Mouse (Mus musculus) embryonic facial prominence, embryonic 10.5 days (tissue): ENCODE data around the gene Zic2. TPM values are rescaled to one million over a fixed set of nuclear protein-coding genes. Genes with fewer than 3 reads are reported as not detected.

Experiments
- DNase-seq: peaks from one replicate; pipeline ENCODE4 v3.0.0-alpha.2; 2017; ENCODE audit warnings: low spot score
- H3K27ac ChIP-seq: fragments of 300-500 bp; sonication (generic); replicated peaks from 2 replicates; pipeline ENCODE4 v1.5.1; 2016; ENCODE audit warnings: mild to moderate bottlenecking
- H3K27me3 ChIP-seq: fragments of 300-500 bp; sonication (generic); replicated peaks from 2 replicates; pipeline ENCODE4 v1.6.1; 2016; ENCODE audit warnings: low read depth, mild to moderate bottlenecking; ENCODE audit not compliant: poor library complexity, severe bottlenecking
- H3K36me3 ChIP-seq: fragments of 300-500 bp; sonication (generic); replicated peaks from 2 replicates; pipeline ENCODE4 v1.6.1; 2016; ENCODE audit warnings: mild to moderate bottlenecking, moderate library complexity
- H3K4me1 ChIP-seq: fragments of 300-500 bp; sonication (generic); 2 replicates; pipeline ENCODE4 v1.6.1; 2016
- H3K4me3 ChIP-seq: fragments of 300-500 bp; sonication (generic); 2 replicates; pipeline ENCODE4 v1.5.1; 2016; ENCODE audit warnings: mild to moderate bottlenecking, moderate library complexity
- H3K9me3 ChIP-seq: fragments of 300-500 bp; sonication (generic); 2 replicates; pipeline ENCODE4 v1.6.1; 2016; ENCODE audit warnings: mild to moderate bottlenecking
- WGBS: fragments of 180-500 bp; shearing (Covaris S2); methylation state at CpG from one replicate; pipeline ENCODE4 v1.1.7; 2016; 5-methylcytosine and 5-hydroxymethylcytosine counted together
- polyA plus RNA-seq: library from polyadenylated mRNA; unstranded; fragments of >200 nt; fragmentation: Nextera tagmentation; extraction: Ambion mirVana; gene quantifications from 2 replicates; pipeline ENCODE4 v1.2.1, GENCODE M21; 2016

The Zic2 gene
- polyA plus RNA-seq, 1 experiment from 2014 or later, result 2.2 TPM

DNA sequence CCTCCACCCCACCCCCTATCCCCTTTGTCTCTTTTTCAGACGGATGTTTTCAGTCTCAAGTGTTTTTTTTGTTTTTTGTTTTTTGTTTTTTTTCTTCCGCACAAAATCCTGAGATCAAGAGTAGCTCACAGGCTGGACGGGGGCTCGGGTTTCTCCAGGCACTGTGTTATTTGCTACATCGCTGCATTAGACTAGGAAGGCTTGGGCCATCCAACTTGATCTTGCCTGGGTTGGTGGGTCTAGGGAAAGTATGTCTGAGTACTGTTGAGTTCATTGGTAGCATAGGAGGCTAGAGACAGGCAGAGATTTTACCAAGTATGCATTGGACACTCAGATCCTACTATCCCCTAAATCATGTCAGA is 7.8 kb downstream of the Zic2 start:
- under 1% methylated on average over 5 of the region's 5 CpGs for WGBS
- peaks cover 99% of the 10 kb centered on the region for H3K27me3 ChIP-seq

DNA sequence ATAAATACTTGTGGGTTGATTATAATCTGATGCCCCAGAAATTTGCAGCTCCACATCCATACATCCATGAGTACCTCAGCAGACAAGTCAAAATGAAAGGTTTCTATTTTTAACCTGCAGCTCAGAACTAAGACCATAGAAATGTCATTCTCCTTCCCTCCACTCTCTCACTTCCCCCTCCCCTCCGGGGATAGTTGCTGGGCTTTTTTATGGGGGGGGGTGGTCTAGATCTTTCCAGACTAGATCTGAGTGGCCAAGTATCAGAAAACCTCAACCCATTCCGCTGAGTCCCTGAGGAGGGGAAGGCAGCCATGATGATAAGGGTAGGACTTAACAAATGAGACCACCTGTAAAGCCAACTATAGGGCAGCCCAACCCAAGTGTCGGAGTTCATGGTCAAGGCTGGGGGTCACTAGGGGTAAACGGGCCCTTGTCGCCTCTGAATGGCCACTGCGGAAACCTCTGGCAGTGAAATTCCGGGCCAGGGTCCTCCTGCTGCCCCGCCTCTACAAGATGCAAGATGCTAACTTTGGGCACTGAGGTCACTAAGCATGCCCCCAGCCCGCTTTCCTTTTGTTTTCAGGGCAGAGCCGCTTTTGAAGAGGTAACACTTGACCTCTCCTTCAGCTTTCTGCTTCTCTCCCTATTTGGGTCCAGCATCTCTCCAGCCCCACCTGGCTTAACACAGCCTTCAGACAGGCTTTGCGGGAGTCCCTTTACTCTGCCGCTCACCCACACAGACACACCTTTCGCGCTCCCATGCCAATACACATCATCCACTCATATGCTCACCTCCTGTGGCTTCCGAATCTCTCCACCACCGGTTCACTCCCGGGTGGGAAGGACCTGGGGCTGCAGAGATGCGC is 8.6 kb downstream of the Zic2 start:
- Histone ChIP-seq H3K9me3 (no peaks in the 10 kb centered on the region), H3K36me3 (peaks cover 2% of the 10 kb centered on the region; the same call in 1 of the 2 replicates), H3K4me1 (peaks cover 27% of the 10 kb centered on the region), H3K4me3 (no peak overlapping the region; the same call in 1 of the 2 replicates), H3K27me3 (peaks cover 99% of the 10 kb centered on the region), H3K27ac (no peak overlapping the region)
- WGBS, result under 1% methylated on average over 18 of the region's 18 CpGs
- DNase-seq, result peak; percentile 34

More for the DNA sequence above, 7.8 kb downstream of the Zic2 start:
- Histone ChIP-seq H3K4me3 (peak overlapping the region; percentile 66; the same call in 1 of the 2 replicates), H3K27ac (no peak overlapping the region), H3K4me1 (peaks cover 32% of the 10 kb centered on the region), H3K9me3 (no peaks in the 10 kb centered on the region), H3K36me3 (peaks cover 5% of the 10 kb centered on the region; the same call in 1 of the 2 replicates)
- DNase-seq, result peak; percentile 35

DNA sequence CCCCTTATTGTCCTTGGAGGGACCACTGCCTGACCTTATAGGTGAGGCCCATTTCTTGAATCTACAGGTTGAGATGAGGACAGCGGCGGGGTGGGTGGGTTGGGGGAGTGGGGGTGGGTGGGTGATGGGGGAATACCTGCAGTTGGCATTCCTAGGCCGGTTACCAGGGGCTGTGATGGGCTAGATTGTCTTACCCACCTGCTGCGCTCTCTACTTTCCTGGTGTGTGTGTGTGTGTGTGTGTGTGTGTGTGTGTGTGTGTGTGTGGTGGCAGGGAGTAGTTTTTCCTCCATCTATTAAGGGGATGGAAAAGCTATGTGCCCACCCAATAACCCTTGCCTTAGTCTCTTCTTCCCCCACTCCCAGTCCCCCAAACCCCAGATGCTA is 9.2 kb downstream of the Zic2 start:
- DNase-seq, result no peak
- Histone ChIP-seq H3K36me3 (no peaks in the 10 kb centered on the region), H3K9me3 (no peaks in the 10 kb centered on the region), H3K27me3 (peaks cover 97% of the 10 kb centered on the region), H3K4me1 (peaks cover 24% of the 10 kb centered on the region), H3K27ac (no peak overlapping the region), H3K4me3 (no peak overlapping the region)
- WGBS, result 1% methylated on average over 4 of the region's 4 CpGs

DNA sequence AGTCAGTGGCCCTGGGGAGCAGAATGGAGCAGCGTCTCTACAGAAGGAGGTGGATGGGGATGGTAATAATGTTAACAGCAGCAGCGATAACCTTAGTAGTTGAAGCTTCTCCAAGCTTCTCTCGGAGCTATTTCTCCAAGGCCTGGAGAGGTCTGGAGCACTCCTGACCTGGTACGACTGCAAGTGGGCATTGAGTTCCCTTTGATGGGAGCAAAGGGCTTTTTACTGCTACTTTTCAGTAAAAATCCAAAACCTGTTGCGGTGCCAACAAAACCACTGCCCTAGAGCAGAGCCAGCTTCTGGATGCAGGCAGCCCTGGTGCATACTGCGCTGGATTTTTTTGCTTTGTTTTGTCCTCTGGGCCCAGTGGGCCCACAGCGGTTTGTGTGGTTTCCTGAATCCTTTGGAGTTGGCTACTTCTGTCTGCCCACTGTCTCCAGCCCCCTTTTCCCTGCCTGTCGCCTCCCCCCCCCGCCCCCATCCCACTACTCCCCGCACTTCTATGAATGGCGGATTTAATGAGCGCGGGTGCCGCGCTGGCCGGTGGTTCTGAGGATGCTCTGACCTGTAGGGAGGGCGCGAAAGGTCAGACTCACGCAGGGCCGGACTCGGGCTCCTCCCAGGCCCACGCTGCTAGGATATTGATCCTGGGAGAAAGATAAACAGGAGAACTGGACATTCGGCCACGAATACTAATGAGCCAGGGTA is 9.8 kb downstream of the Zic2 start:
- H3K27me3 ChIP-seq, result peaks cover 97% of the 10 kb centered on the region
- DNase-seq, result peak; percentile 50
- 0 out of 2 replicates have a peak overlapping the region, but pooled peaks have one; percentile 14 for H3K27ac ChIP-seq
- no peaks in the 10 kb centered on the region for H3K36me3 ChIP-seq
- WGBS, result under 1% methylated on average over 24 of the region's 24 CpGs
- H3K4me1 ChIP-seq, result peaks cover 24% of the 10 kb centered on the region
- H3K9me3 ChIP-seq, result no peaks in the 10 kb centered on the region
- H3K4me3 ChIP-seq, result peak overlapping the region; percentile 25; the same call in 1 of the 2 replicates

DNA sequence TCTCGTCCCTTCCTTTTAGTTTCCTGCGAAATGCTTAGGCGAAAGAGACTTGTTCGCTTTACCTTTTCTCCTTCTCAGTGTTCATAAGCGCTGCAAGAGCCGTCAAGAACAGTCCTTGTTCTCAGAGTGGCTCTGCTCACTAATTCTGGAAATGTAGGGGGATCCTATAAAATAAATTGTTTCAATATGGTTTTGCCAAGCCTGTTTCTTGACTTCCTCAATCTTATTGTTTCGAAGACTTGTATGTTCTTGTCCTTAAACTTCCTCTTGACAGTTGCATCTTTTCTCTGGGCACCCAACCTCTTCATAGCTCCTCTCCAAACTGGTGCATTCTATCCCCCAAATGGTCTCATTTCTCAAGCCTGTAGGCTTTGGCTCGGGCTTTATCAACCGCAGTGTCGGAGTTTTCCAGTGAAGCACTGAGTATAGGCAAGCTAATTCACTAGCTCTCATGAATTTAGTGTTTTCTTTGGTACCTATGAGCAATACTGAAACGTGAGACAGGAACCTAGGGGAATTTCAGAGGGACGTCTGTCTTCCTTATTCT is 10.5 kb downstream of the Zic2 start:
- Histone ChIP-seq H3K4me3 (no peak overlapping the region), H3K36me3 (no peaks in the 10 kb centered on the region), H3K27me3 (peaks cover 97% of the 10 kb centered on the region), H3K27ac (no peak overlapping the region), H3K9me3 (no peaks in the 10 kb centered on the region), H3K4me1 (peaks cover 30% of the 10 kb centered on the region)
- WGBS, result 2% methylated on average over 12 of the region's 12 CpGs
- DNase-seq, result peak; percentile 23

DNA sequence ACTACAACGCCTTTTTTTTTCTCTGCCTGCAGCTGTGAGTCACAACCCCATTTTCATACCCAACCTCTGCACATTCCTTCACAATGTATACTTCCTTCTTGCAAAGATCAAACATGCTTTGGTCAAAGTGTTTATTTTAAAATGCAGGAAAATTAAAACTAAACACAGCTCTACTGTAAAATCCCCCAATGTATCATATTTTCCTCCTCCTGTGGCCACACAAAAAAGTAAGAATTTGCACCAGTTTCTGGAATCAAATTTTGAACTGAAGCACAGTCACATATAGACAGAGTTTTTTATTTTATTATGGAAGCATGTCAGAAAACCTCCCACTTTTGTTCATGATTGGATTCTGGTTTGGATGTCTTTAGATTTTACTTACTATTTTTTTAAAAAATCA is 11.4 kb downstream of the Zic2 start:
- Histone ChIP-seq H3K9me3 (no peaks in the 10 kb centered on the region), H3K4me1 (peaks cover 33% of the 10 kb centered on the region), H3K27ac (no peak overlapping the region), H3K4me3 (no peak overlapping the region), H3K36me3 (no peaks in the 10 kb centered on the region), H3K27me3 (peaks cover 97% of the 10 kb centered on the region)
- DNase-seq, result no peak
- WGBS, result 14% methylated on average over 1 of the region's 1 CpGs

DNA sequence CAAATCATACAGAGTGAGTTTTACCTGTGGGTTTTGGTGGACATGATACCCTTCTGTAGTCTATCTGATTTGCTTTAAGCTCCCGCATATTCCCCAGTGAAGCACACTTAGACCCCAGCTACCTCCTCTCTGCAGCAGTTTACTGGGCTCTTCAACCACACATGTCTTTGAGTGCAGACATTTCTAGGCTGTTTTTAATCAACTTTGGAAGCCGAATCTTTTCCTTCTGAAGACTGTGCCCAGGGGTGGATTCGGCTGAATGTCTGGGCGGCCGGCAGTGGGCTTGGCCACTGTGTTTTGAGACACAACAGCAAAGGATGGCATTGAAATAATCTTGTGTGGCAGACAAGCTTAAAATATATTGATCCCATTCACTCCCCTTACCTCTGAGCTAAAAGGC is 12.1 kb downstream of the Zic2 start:
- H3K27me3 ChIP-seq, result peaks cover 97% of the 10 kb centered on the region
- H3K9me3 ChIP-seq, result no peaks in the 10 kb centered on the region
- no peak overlapping the region for H3K4me3 ChIP-seq
- H3K36me3 ChIP-seq, result no peaks in the 10 kb centered on the region
- DNase-seq, result peak; percentile 57
- H3K27ac ChIP-seq, result no peak overlapping the region
- peaks cover 29% of the 10 kb centered on the region for H3K4me1 ChIP-seq
- under 1% methylated on average over 5 of the region's 5 CpGs for WGBS

DNA sequence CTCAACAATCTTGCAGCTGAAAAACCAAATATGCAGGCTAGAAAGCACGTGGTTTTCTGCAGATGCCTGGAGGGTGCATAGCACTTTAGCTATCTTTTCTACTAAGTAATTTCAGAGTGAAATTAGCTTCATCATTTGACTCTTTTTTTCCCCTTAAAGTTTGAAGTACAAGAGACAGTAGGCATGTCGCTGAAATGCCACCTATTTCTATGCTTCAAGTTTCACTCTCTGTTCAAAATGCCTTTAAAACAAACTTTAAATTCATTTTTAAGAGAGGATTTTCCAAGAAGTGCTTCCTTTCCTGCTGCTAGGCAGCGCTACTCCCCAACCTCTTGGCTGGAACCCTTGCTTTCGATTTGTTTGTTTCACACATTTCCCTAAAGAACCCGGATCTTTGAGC is 13.8 kb downstream of the Zic2 start:
- no peak overlapping the region for H3K4me3 ChIP-seq
- no peaks in the 10 kb centered on the region for H3K9me3 ChIP-seq
- peak; percentile 18 for DNase-seq
- H3K27ac ChIP-seq, result no peak overlapping the region
- peaks cover 21% of the 10 kb centered on the region for H3K4me1 ChIP-seq
- H3K27me3 ChIP-seq, result peaks cover 96% of the 10 kb centered on the region
- under 1% methylated on average over 5 of the region's 5 CpGs for WGBS
- no peaks in the 10 kb centered on the region for H3K36me3 ChIP-seq

DNA sequence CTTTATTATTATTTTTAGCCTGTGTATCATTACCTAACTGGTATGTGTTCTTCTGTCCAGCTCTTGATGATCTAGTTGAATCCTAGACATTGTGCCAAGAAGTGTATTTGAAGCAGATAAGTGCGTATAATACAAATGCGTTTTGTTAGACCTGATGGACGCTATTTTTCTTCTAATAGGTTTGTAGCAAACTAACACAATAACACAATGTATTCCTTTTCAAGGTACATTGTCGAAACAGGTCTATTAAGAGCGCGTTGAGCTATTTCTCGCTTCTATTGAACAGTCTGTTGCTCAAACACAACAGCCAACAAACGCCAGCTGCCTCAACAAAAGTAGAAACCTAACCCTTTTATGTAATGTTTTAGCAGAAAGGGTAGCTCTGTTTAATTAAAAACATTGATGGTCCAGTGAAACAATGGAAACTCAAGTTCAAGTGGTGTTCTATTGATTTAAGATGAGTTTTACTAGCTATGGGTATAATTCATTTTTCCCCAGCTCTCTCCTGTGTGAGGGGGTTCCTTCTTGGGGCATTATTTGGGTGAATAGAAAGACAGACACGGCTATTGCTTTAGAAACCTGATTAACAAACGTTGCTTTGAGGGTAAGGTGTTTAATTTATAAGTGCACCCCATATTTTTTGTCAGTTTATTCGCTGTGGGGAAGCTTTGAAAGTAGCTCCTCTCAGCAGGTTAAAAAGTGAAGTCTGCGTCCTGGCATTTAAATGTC is 14.6 kb downstream of the Zic2 start:
- no peak for DNase-seq
- 4% methylated on average over 12 of the region's 12 CpGs for WGBS
- H3K9me3 ChIP-seq, result no peaks in the 10 kb centered on the region
- peak overlapping the region; percentile 53 for H3K4me3 ChIP-seq
- peaks cover 16% of the 10 kb centered on the region for H3K4me1 ChIP-seq
- no peak overlapping the region for H3K27ac ChIP-seq
- no peaks in the 10 kb centered on the region for H3K36me3 ChIP-seq
- H3K27me3 ChIP-seq, result peaks cover 92% of the 10 kb centered on the region

DNA sequence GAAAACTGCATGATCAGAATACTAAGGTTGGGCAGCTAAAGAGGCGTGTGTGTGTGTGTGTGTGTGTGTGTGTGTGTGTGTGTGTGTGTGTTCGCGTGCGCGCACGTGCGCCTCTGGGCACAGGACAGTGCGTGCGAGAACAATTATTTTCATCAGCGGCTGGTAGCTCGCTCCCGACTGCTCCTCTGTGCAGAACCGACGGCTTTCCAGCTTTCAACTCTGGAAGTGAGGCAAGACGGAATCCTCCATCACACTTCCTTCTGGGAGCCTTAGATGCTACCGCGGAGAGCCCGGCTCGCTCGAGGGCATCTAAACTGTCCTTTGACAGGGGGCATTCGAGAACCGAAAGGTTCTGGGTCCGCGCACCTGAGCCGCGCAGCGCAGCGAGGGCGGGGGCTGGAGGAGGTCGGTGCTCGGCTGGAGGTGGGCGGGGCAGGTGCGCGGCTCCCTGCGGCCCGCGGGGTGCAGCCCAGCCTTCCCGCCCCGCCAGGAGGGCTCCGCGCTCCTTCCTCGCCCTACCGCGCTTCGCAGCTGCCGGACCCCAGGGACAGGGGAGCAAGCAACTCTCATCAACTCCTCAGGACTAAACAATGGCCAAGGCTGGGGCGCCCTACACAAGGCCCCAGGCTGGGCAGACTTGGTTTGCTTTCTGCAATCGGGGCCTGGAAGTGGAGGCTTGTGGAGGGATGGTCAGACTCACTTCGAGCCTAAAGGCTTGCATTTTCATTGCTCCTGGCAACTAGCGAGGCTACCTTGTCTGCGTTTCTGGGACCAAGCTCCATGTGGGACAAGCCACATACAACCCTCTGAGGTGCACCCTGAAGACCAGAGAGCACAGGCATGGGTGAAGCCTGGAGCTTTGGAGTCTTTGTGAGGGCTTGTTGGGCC is 15.4 kb downstream of the Zic2 start, which contains the start of gene Gm10837:
Gm10837 (plus strand) TSS at position 146 of the 888 bp plus-strand sequence.
- Histone ChIP-seq H3K4me3 (peak within 1 kb of the TSS; percentile 53), H3K9me3 (no peaks in the 10 kb centered on the region), H3K27me3 (peaks cover 89% of the 10 kb centered on the region), H3K36me3 (no peaks in the 10 kb centered on the region), H3K4me1 (peaks cover 9% of the 10 kb centered on the region), H3K27ac (peak within 1 kb of the TSS; percentile 48; the same call in 1 of the 2 replicates)
- DNase-seq, result peak; percentile 65
- WGBS, result 2% methylated on average over 51 of the region's 51 CpGs

DNA sequence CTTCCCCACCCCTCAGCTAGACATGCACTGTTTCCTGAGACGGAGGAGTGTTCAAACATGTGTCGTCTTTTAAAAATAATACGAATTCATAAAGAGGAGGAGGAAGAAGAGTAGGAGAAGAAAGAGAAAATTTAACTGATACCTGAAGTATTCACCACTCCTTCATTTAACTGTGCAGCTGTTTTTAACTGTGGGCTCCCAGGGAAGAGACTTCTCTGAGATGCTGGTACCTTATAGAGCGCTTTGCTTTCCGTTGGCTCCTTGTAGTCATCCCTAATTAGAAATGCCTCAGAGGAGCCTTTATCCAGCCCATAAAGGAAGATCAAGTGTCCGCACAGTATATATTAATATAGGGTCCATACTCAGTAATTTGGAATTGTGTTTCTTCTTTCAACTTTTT is 16.3 kb downstream of the Zic2 start:
- WGBS, result 59% methylated on average over 6 of the region's 6 CpGs

More for the DNA sequence above, 16.3 kb downstream of the Zic2 start:
- Histone ChIP-seq H3K27me3 (peaks cover 80% of the 10 kb centered on the region), H3K36me3 (no peaks in the 10 kb centered on the region), H3K4me3 (no peak overlapping the region), H3K4me1 (peaks cover 9% of the 10 kb centered on the region), H3K9me3 (no peaks in the 10 kb centered on the region), H3K27ac (no peak overlapping the region)
- no peak for DNase-seq
